Mouse (Mus musculus) midbrain, embryonic 16.5 days (tissue): ENCODE results near the gene Kbtbd2. TPM values are rescaled to one million over a fixed set of nuclear protein-coding genes. Genes with fewer than 3 reads are reported as not detected.

Source experiments
- ATAC-seq: fragments of 200-750 bp; cut with Nextera tagmentation; 2 replicates; pipeline ENCODE4 v1.8.0; 2017; ENCODE audit warnings: moderate TSS enrichment
- H3K27ac ChIP-seq: fragments of 300-500 bp; sonication (generic); 2 replicates; pipeline ENCODE4 v1.5.1; 2014; ENCODE audit warnings: mild to moderate bottlenecking, low read length, mixed read lengths
- H3K27me3 ChIP-seq: fragments of 300-500 bp; sonication (generic); 2 replicates; pipeline ENCODE4 v1.6.1; 2014; ENCODE audit warnings: low read depth, low read length, mixed read lengths; ENCODE audit not compliant: control insufficient read depth, insufficient read depth
- H3K36me3 ChIP-seq: fragments of 300-500 bp; sonication (generic); 2 replicates; pipeline ENCODE4 v1.6.1; 2014; ENCODE audit warnings: mild to moderate bottlenecking, low read length, moderate library complexity, mixed read lengths; ENCODE audit not compliant: control insufficient read depth, insufficient read depth
- H3K4me1 ChIP-seq: fragments of 300-500 bp; sonication (generic); 2 replicates; pipeline ENCODE4 v1.6.1; 2014; ENCODE audit warnings: mild to moderate bottlenecking, low read length, mixed read lengths; ENCODE audit not compliant: control insufficient read depth, insufficient read depth
- H3K4me2 ChIP-seq: fragments of 300-500 bp; sonication (generic); 2 replicates; pipeline ENCODE4 v1.6.1; 2014; ENCODE audit warnings: mild to moderate bottlenecking, low read length, mixed read lengths
- H3K4me3 ChIP-seq: fragments of 300-500 bp; sonication (generic); 2 replicates; pipeline ENCODE4 v1.5.1; 2014; ENCODE audit warnings: low read depth, mild to moderate bottlenecking, low read length, moderate library complexity, mixed read lengths
- H3K9ac ChIP-seq: fragments of 300-500 bp; sonication (generic); 2 replicates; pipeline ENCODE4 v1.6.1; 2014; ENCODE audit warnings: low read depth, low read length, mixed read lengths
- H3K9me3 ChIP-seq: fragments of 300-500 bp; sonication (generic); replicated peaks from 2 replicates; pipeline ENCODE4 v1.6.1; 2014; ENCODE audit warnings: mild to moderate bottlenecking, low read length, mixed read lengths; ENCODE audit not compliant: control insufficient read depth, poor library complexity, severe bottlenecking
- WGBS: fragments of 180-500 bp; shearing (Covaris S2); extraction: QIAGEN DNeasy Blood & Tissue Kit; methylation state at CpG from one replicate; pipeline ENCODE4 v1.1.7; 2014; 5-methylcytosine and 5-hydroxymethylcytosine counted together
- polyA plus RNA-seq: library from polyadenylated mRNA; unstranded; fragments of >200 nt; fragmentation: Nextera tagmentation; extraction: Ambion mirVana; gene quantifications from 2 replicates; pipeline ENCODE4 v1.2.1, GENCODE M21; 2015

The Kbtbd2 gene
- polyA plus RNA-seq, 1 experiment from 2014 or later = 23.9 TPM

DNA sequence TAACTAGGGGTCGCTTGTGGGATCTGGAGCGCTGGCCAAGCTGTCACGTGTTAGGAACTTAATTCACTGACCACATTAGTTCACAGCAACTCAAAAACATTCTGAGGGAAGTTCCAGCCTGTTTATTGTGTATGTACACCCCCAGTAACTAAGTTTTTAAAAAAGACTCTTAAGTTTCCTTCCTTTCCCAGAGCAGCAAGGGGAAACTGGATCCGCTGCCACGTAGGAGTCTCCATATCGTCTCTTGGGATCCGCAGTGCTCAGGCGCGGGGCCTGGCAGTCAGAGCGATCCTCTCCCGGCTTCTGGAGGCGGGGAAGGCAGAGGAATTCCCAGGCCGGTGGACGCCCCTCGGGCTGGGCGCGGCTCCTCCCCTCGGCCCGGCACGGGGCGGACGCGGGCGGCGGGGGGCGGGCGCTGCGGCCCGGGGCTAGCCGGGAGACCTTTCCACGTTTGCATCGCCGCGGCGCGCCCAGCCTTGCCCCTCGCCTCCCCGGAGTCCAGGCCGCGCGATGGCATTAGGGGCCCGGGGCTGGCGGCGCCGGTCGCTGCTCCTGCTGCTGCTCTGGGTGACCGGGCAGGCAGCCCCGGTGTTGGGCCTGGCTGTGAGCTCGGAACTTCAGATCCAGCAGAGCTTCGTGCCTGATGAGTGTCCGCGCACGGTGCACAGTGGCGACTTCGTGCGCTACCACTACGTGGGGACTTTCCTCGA is 34.2 kb upstream of the Kbtbd2 start, which contains the start of gene Fkbp9:
Gene Fkbp9, plus strand, starts transcription at position 363 of the 710 bp plus-strand sequence.
- peak within 1 kb of the TSS; percentile 69 for H3K9ac ChIP-seq
- ATAC-seq = peak; percentile 93
- no peaks in the 10 kb centered on the region for H3K27me3 ChIP-seq
- H3K36me3 ChIP-seq = no peaks in the 10 kb centered on the region
- no peak within 1 kb of the TSS; the same call in 1 of the 2 replicates for H3K27ac ChIP-seq
- H3K4me1 ChIP-seq = no peaks in the 10 kb centered on the region; the same call in 1 of the 2 replicates
- no peaks in the 10 kb centered on the region for H3K9me3 ChIP-seq
- H3K4me3 ChIP-seq = peak within 1 kb of the TSS; percentile 63
- peak within 1 kb of the TSS; percentile 96 for H3K4me2 ChIP-seq
- under 1% methylated on average over 50 of the region's 58 CpGs for WGBS

DNA sequence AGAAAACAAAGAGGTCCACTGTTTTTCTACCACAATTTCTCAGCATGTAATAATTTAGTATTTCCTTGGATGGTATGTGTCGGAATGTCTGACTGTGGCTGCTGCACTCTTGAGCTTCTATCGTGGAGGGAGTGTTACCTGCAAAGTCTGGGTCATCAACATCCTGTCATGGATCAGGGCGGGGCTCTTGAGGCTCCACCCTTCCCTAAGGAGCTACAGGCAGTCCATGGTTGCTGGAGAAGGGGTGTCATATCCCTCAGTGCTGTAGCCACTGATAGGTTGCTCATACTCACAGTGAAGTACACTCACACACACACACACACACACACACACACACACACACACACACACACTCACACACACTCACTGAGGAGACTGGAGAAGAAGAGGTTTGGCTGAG is 28.0 kb upstream of the Kbtbd2 start:
- Histone ChIP-seq H3K27ac (no peak overlapping the region), H3K4me1 (no peaks in the 10 kb centered on the region), H3K4me3 (no peak overlapping the region), H3K36me3 (no peaks in the 10 kb centered on the region), H3K27me3 (no peaks in the 10 kb centered on the region), H3K9ac (no peak overlapping the region), H3K9me3 (no peaks in the 10 kb centered on the region), H3K4me2 (no peak overlapping the region)
- no peak for ATAC-seq
- 67% methylated on average over 3 of the region's 3 CpGs for WGBS

DNA sequence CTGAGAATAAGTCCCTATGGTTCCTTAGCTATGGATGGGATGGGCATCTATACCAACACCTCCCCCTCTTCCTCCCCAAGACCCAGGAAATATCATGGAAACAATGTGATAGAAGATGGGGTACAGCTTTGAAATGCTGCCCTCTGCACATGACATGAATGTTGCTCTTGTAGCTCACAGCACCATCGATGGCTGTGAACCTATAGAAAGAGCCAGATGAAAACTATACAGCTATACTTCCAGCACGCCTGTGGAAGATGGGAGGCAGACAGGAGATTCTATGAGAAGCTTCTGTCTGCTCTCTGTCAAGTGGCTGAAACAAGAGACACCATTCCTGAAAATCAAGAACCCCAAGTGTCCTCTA is 21.5 kb upstream of the Kbtbd2 start:
- Histone ChIP-seq H3K4me3 (no peak overlapping the region), H3K4me1 (no peaks in the 10 kb centered on the region), H3K27ac (no peak overlapping the region), H3K9me3 (no peaks in the 10 kb centered on the region), H3K27me3 (no peaks in the 10 kb centered on the region), H3K4me2 (no peak overlapping the region), H3K9ac (no peak overlapping the region), H3K36me3 (no peaks in the 10 kb centered on the region)
- 89% methylated on average over 2 of the region's 2 CpGs for WGBS
- ATAC-seq = no peak

DNA sequence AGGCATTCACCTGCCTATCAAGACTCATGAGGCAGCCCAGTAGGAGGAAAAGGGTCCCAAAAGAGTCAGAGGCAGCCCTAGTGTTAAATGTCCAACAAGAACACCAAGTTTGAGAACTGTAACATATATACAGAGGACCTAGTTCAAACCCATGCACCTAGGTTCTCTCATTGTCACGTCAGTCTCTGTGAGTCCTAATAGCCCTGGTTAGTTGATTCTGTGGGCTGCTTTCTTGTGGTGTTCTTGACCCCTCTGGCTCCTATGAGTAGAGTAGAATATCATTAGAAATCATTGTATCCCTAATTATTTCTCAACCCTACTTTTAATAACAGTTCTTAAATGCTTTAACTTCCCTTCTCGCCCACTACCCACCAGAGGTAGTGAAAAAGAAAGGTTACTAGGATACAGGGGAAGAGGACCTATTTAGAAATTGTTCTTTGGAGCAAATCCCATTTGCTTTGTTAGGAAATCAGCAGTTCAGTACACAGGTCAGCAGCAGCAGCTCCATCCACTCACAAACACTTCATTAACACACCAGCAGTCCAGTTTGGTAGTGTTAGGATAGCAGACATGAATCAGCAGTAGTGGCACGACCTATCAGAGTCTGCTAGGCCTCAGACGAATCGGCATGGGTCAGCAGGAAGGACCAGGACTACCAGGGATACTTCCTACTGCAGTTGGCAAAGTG is 21.0 kb upstream of the Kbtbd2 start:
- H3K9ac ChIP-seq = no peak overlapping the region
- no peaks in the 10 kb centered on the region for H3K4me1 ChIP-seq
- no peaks in the 10 kb centered on the region for H3K9me3 ChIP-seq
- H3K4me3 ChIP-seq = no peak overlapping the region
- no peak overlapping the region for H3K4me2 ChIP-seq
- 72% methylated on average over 5 of the region's 5 CpGs for WGBS
- no peak for ATAC-seq
- H3K27ac ChIP-seq = no peak overlapping the region
- no peaks in the 10 kb centered on the region for H3K36me3 ChIP-seq
- no peaks in the 10 kb centered on the region for H3K27me3 ChIP-seq

DNA sequence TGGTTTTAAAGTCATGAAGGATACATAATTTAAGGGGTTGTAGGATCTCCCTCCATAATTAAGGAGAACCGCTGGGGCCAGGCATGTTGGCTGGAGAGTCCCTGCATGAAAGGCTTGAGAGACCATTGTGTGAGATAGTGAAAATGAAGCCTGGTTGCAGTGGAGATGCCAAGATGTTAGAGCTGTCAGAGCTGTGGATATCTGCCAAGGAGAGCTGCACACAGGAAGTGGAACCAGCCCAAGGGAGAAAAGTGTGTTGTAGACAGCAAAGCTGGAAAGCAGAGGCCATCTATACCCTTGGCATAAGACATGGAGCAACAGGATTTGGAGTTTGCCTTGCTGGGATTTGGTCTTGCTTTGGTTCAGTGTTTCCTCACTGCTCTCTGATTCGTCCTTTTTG is 15.7 kb upstream of the Kbtbd2 start:
- Histone ChIP-seq H3K9me3 (no peaks in the 10 kb centered on the region), H3K4me1 (no peaks in the 10 kb centered on the region), H3K4me3 (no peak overlapping the region), H3K9ac (no peak overlapping the region), H3K4me2 (no peak overlapping the region), H3K27ac (no peak overlapping the region), H3K27me3 (no peaks in the 10 kb centered on the region), H3K36me3 (no peaks in the 10 kb centered on the region)
- no peak for ATAC-seq
- 39% methylated on average over 2 of the region's 2 CpGs for WGBS

DNA sequence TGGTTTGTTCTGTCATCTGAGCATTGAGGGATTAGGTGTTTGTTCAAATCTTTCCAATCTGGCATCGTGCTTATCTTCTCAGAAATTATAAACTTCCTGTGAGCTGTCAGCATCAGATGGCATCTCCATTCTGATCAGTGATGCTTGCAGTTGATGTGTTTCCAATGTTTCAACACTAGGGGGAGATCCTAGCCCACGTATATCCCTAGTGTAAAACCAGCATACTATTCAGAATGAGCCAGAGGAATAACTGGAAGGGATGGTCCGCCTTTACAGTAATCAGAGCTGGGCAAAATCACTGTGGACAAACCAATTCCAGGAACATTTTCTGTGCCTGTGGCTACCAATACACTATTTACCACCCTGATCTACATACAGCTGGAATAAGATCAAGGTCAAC is 11.0 kb upstream of the Kbtbd2 start:
- no peaks in the 10 kb centered on the region for H3K36me3 ChIP-seq
- WGBS = 9% methylated on average over 3 of the region's 3 CpGs
- H3K4me3 ChIP-seq = no peak overlapping the region
- no peak overlapping the region for H3K9ac ChIP-seq
- H3K27me3 ChIP-seq = no peaks in the 10 kb centered on the region
- no peak overlapping the region for H3K4me2 ChIP-seq
- peak; percentile 96 for ATAC-seq
- no peaks in the 10 kb centered on the region for H3K9me3 ChIP-seq
- no peak overlapping the region for H3K27ac ChIP-seq
- no peaks in the 10 kb centered on the region for H3K4me1 ChIP-seq

DNA sequence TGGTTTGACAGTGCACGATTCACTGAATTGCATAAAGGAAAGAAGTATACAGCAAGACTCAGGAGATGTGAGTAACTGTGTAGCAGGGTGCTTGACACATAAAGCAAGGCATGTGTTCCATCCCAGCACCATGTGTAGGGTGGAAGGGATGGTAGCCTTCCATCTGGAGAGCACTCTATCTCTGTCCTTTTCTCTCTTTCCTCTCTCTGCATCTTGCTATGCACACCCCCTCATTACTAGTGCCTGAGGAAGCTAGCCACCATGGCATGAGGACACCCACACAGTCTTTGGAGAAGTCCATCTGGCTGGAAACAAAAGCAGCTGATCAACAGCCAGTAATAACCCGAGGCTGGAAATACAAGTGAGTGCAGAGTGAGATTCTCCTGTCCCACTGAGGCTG is 8.6 kb upstream of the Kbtbd2 start:
- no peak overlapping the region for H3K4me2 ChIP-seq
- ATAC-seq = no peak
- H3K9me3 ChIP-seq = no peaks in the 10 kb centered on the region
- no peak overlapping the region for H3K27ac ChIP-seq
- H3K36me3 ChIP-seq = no peaks in the 10 kb centered on the region
- no peak overlapping the region for H3K9ac ChIP-seq
- H3K27me3 ChIP-seq = no peaks in the 10 kb centered on the region
- no peaks in the 10 kb centered on the region for H3K4me1 ChIP-seq
- WGBS = 75% methylated on average over 2 of the region's 2 CpGs
- no peak overlapping the region for H3K4me3 ChIP-seq

DNA sequence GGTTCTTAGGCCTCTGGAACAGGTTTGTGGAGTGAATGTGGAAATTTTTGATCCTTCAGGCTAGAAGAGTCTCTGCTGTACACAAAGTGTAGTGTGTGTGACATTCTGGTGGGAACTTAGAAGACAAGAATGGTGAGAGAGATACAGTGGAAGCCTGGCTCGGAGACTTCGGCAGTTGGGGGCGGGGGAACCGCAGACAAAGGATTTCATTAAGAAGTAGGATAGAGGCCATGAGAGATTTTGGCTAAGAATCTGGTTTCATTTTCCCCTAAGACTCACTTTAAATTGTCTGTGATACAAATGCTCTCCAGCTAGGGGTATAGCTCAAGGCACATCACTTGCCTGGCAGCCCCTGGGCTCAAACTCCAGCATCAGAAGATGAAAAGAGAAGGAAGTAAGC is 7.4 kb upstream of the Kbtbd2 start:
- Histone ChIP-seq H3K4me2 (no peak overlapping the region), H3K4me1 (no peaks in the 10 kb centered on the region), H3K27ac (no peak overlapping the region), H3K9ac (no peak overlapping the region), H3K36me3 (no peaks in the 10 kb centered on the region), H3K27me3 (no peaks in the 10 kb centered on the region), H3K9me3 (no peaks in the 10 kb centered on the region), H3K4me3 (no peak overlapping the region)
- no peak for ATAC-seq
- WGBS = 87% methylated on average over 4 of the region's 4 CpGs

DNA sequence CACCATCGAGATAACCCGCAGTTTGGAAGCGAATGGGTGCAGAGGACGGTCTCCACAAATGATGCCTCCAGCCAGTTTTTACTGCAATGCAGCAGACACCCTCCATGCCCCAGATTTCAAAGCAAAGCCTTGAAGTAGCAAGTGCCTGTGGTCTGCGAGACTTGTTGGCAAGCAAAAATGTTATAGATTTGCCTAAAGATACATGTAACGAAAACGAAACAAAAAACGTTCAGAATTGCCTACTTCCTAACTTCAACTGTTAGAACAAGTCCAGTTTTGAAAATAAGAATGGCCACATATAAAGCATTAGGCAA is 496 bp upstream of the Kbtbd2 start:
- 17% methylated on average over 8 of the region's 8 CpGs for WGBS
- peaks cover 26% of the 10 kb centered on the region for H3K4me1 ChIP-seq
- no peaks in the 10 kb centered on the region for H3K27me3 ChIP-seq
- H3K9me3 ChIP-seq = no peaks in the 10 kb centered on the region
- peak overlapping the region; percentile 95 for H3K9ac ChIP-seq
- ATAC-seq = no peak
- H3K4me3 ChIP-seq = peak overlapping the region; percentile 85
- peak overlapping the region; percentile 99 for H3K27ac ChIP-seq
- H3K36me3 ChIP-seq = no peaks in the 10 kb centered on the region
- peak overlapping the region; percentile 76 for H3K4me2 ChIP-seq
